Mouse (Mus musculus) neutrophil, adult 59 days (primary cell): ENCODE results near the gene Sorcs2. TPM values are rescaled to one million over a fixed set of nuclear protein-coding genes. Genes with fewer than 3 reads are reported as not detected.

Source experiments
- total RNA-seq, 2 experiments: library from RNA; stranded (reverse); gene quantifications; 1 replicate in 1 of 2; 2 replicates in 1 of 2; pipeline ENCODE4 v1.2.4; 2023

The Sorcs2 gene
- under 1 TPM; 0.36 to 0.49 TPM for total RNA-seq

DNA sequence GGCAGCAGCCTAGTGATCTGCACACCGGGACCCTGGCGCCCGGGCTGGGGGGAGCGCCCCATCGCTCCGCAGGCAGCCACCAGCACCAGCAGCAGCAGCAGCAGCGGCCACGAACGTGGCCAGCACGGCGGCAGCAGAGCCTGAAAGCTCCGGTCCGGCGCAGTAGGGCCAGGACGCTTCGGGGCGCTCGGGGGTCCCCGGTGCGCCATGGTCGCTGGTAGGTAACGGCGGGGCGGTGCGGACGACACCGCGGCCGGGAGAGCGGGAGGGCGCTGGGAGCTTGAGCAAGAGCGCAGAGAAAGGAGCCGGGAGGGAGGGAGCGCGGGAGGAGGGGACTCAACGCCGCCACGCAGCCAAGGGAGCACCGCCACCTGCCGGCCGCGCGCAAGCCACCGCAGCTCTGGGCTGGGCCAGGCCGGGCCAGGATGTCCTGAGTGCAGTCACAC, at the start of gene Sorcs2:
TSS of gene Sorcs2 (minus strand) at position 303 of the 446 bp plus-strand sequence.

GRCm38 (mm10) chr5:36203916-36204315, 194.0 kb downstream of the Sorcs2 start, which contains the start of gene Psapl1:
TSS of gene Psapl1 (plus strand) at chr5:36204021.

Other genes starting within 250 kb of the Sorcs2 start
- gene Psapl1, start 194.1 kb downstream of the Sorcs2 start, total RNA-seq, result not detected
- 10 to 100 TPM; 18.1 to 22.2 TPM for gene Grpel1, start 66.9 kb upstream of the Sorcs2 start, total RNA-seq
- 10 to 100 TPM; 12.4 to 13.5 TPM for gene Tada2b, start 86.1 kb upstream of the Sorcs2 start, total RNA-seq
- 1 to 10 TPM in 1 of 2 experiments, under 1 TPM in 1; 0.79 to 1.6 TPM for gene Ccdc96, start 86.4 kb upstream of the Sorcs2 start, total RNA-seq
- 10 to 100 TPM; 72.4 to 74.3 TPM for gene Tbc1d14, start 195.1 kb upstream of the Sorcs2 start, total RNA-seq